Mouse (Mus musculus) heart, embryonic 14.5 days (tissue): ENCODE results near the gene Lamc2. TPM values are rescaled to one million over a fixed set of nuclear protein-coding genes. Genes with fewer than 3 reads are reported as not detected.

ENCODE experiments used
- ATAC-seq: fragments of 200-750 bp; cut with Nextera tagmentation; 2 replicates; pipeline ENCODE4 v1.8.0; 2017; ENCODE audit warnings: low read depth, moderate TSS enrichment; ENCODE audit not compliant: insufficient number of reproducible peaks, insufficient read depth, low FRiP score
- H3K27ac ChIP-seq, 2 experiments: fragments of 200-500 bp in 1 of 2; fragments of 300-500 bp in 1 of 2; sonication (generic) in 1 of 2; replicated peaks in 1 of 2; 2 replicates each; pipeline ENCODE4 v1.5.1; 2012 to 2014; ENCODE audit warnings: low read depth in 2 of 2, low read length in 2 of 2, control low read depth in 1 of 2, mild to moderate bottlenecking in 1 of 2, mixed read lengths in 1 of 2; ENCODE audit not compliant: control insufficient read depth in 1 of 2, insufficient read depth in 1 of 2
- H3K27me3 ChIP-seq: fragments of 300-500 bp; sonication (generic); 2 replicates; pipeline ENCODE4 v1.6.1; 2014; ENCODE audit warnings: mild to moderate bottlenecking, low read length, control low read depth; ENCODE audit not compliant: control insufficient read depth, insufficient read depth
- H3K36me3 ChIP-seq: fragments of 300-500 bp; sonication (generic); 2 replicates; pipeline ENCODE4 v1.6.1; 2014; ENCODE audit warnings: mild to moderate bottlenecking, control low read depth, low read length, mixed read lengths; ENCODE audit not compliant: control insufficient read depth, insufficient read depth
- H3K4me1 ChIP-seq, 2 experiments: fragments of 200-500 bp in 1 of 2; fragments of 300-500 bp in 1 of 2; sonication (generic) in 1 of 2; 2 replicates each; pipeline ENCODE4 v1.6.1; 2012 to 2014; ENCODE audit warnings: low read length in 2 of 2, control low read depth in 1 of 2, mixed read lengths in 1 of 2; ENCODE audit not compliant: control insufficient read depth in 2 of 2, insufficient read depth in 2 of 2
- H3K4me2 ChIP-seq: fragments of 300-500 bp; sonication (generic); 2 replicates; pipeline ENCODE4 v1.6.1; 2014; ENCODE audit warnings: mild to moderate bottlenecking, low read length
- H3K4me3 ChIP-seq, 2 experiments: fragments of 200-500 bp in 1 of 2; fragments of 300-500 bp in 1 of 2; sonication (generic) in 1 of 2; 2 replicates each; pipeline ENCODE4 v1.5.1; 2012 to 2014; ENCODE audit warnings: low read length in 2 of 2, mild to moderate bottlenecking in 2 of 2, control low read depth in 1 of 2, low read depth in 1 of 2, moderate library complexity in 1 of 2; ENCODE audit not compliant: control insufficient read depth in 1 of 2, insufficient read depth in 1 of 2
- H3K9ac ChIP-seq: fragments of 300-500 bp; sonication (generic); 2 replicates; pipeline ENCODE4 v1.6.1; 2014; ENCODE audit warnings: mild to moderate bottlenecking, low read length
- H3K9me3 ChIP-seq: fragments of 300-500 bp; sonication (generic); 2 replicates; pipeline ENCODE4 v1.6.1; 2016; ENCODE audit warnings: low read length, control low read depth; ENCODE audit not compliant: control insufficient read depth
- WGBS: fragments of 180-500 bp; shearing (Covaris S2); extraction: QIAGEN DNeasy Blood & Tissue Kit; methylation state at CpG from one replicate; pipeline ENCODE4 v1.1.7; 2014; 5-methylcytosine and 5-hydroxymethylcytosine counted together
- polyA plus RNA-seq: library from polyadenylated mRNA; unstranded; fragments of >200 nt; fragmentation: Nextera tagmentation; extraction: Ambion mirVana; gene quantifications from 2 replicates; pipeline ENCODE4 v1.2.1, GENCODE M21; 2014

Lamc2 gene
- polyA plus RNA-seq, 1 experiment from 2014 or later, result 10.5 TPM

- Histone ChIP-seq H3K27ac (0 out of 4 replicates have a peak overlapping the region, but pooled peaks of 1 of the 2 experiments have one; percentile 11), H3K9ac (no peak overlapping the region), H3K4me1 (peaks cover 29 to 33% of the 10 kb centered on the region in 2 experiments), H3K4me2 (no peak overlapping the region), H3K27me3 (no peaks in the 10 kb centered on the region), H3K4me3 (no peak overlapping the region), H3K36me3 (no peaks in the 10 kb centered on the region), H3K9me3 (no peaks in the 10 kb centered on the region)
- ATAC-seq, result no peak
- WGBS, result 35% methylated on average over 8 of the region's 8 CpGs
Observed at GRCm38 (mm10) chr1:153155364-153155763, 30.9 kb downstream of the Lamc2 start.

- H3K27ac ChIP-seq, result peak overlapping the region; percentile 12 to 65; a peak in 3 of 4 replicates
Observed at GRCm38 (mm10) chr1:153153619-153154137, 32.6 kb downstream of the Lamc2 start.

GRCm38 (mm10) chr1:153152594-153152993 lies 33.7 kb downstream of the Lamc2 start:
- H3K4me3 ChIP-seq, result no peak overlapping the region
- peak overlapping the region in 1 of 2 experiments; percentile 65; a peak in 2 of 4 replicates for H3K27ac ChIP-seq
- H3K9me3 ChIP-seq, result no peaks in the 10 kb centered on the region
- ATAC-seq, result no peak
- no peak overlapping the region for H3K4me2 ChIP-seq
- H3K36me3 ChIP-seq, result no peaks in the 10 kb centered on the region
- 45% methylated on average over 7 of the region's 7 CpGs for WGBS
- H3K27me3 ChIP-seq, result no peaks in the 10 kb centered on the region
- H3K9ac ChIP-seq, result no peak overlapping the region
- peaks cover 29 to 33% of the 10 kb centered on the region in 2 experiments for H3K4me1 ChIP-seq

More at GRCm38 (mm10) chr1:153153619-153154137, 32.6 kb downstream of the Lamc2 start:
- Histone ChIP-seq H3K9me3 (no peaks in the 10 kb centered on the region), H3K36me3 (no peaks in the 10 kb centered on the region), H3K4me2 (no peak overlapping the region), H3K27me3 (no peaks in the 10 kb centered on the region), H3K4me3 (no peak overlapping the region), H3K9ac (no peak overlapping the region), H3K4me1 (peaks cover 29 to 33% of the 10 kb centered on the region in 2 experiments)
- 58% methylated on average over 10 of the region's 10 CpGs for WGBS
- ATAC-seq, result peak; percentile 32; the same call in 1 of the 2 replicates

GRCm38 (mm10) chr1:153145791-153146190 lies 40.5 kb downstream of the Lamc2 start:
- H3K9me3 ChIP-seq, result no peaks in the 10 kb centered on the region
- H3K27ac ChIP-seq, result no peak overlapping the region
- 65% methylated on average over 5 of the region's 5 CpGs for WGBS
- no peak overlapping the region for H3K9ac ChIP-seq
- H3K4me2 ChIP-seq, result no peak overlapping the region
- peaks cover under 1 to 1% of the 10 kb centered on the region in 2 experiments; a peak in 3 of 4 replicates for H3K4me1 ChIP-seq
- H3K4me3 ChIP-seq, result no peak overlapping the region
- no peaks in the 10 kb centered on the region for H3K36me3 ChIP-seq
- H3K27me3 ChIP-seq, result no peaks in the 10 kb centered on the region
- no peak for ATAC-seq

- ATAC-seq, result no peak
- Histone ChIP-seq H3K4me2 (no peak overlapping the region), H3K27me3 (no peaks in the 10 kb centered on the region), H3K9me3 (no peaks in the 10 kb centered on the region), H3K4me3 (no peak overlapping the region), H3K36me3 (no peaks in the 10 kb centered on the region), H3K27ac (no peak overlapping the region), H3K9ac (no peak overlapping the region), H3K4me1 (peaks cover 13% of the 10 kb centered on the region in 2 experiments; a peak in 3 of 4 replicates)
- WGBS, result 65% methylated on average over 11 of the region's 11 CpGs
Observed at GRCm38 (mm10) chr1:153144021-153144420, 42.2 kb downstream of the Lamc2 start.

GRCm38 (mm10) chr1:153140747-153141228 lies 45.5 kb downstream of the Lamc2 start:
- Histone ChIP-seq H3K9ac (0 out of 2 replicates have a peak overlapping the region, but pooled peaks have one; percentile 5), H3K27me3 (no peaks in the 10 kb centered on the region), H3K9me3 (no peaks in the 10 kb centered on the region), H3K4me2 (no peak overlapping the region), H3K4me3 (no peak overlapping the region), H3K4me1 (peaks cover 20 to 26% of the 10 kb centered on the region in 2 experiments; a peak in 3 of 4 replicates), H3K36me3 (no peaks in the 10 kb centered on the region), H3K27ac (no peak overlapping the region)
- 22% methylated on average over 8 of the region's 8 CpGs for WGBS
- ATAC-seq, result no peak; the same call in 1 of the 2 replicates

GRCm38 (mm10) chr1:153140265-153140664 lies 46.0 kb downstream of the Lamc2 start:
- Histone ChIP-seq H3K4me1 (peaks cover 20 to 26% of the 10 kb centered on the region in 2 experiments; a peak in 3 of 4 replicates), H3K9me3 (no peaks in the 10 kb centered on the region), H3K4me2 (no peak overlapping the region), H3K4me3 (no peak overlapping the region), H3K9ac (no peak overlapping the region), H3K27ac (no peak overlapping the region), H3K27me3 (no peaks in the 10 kb centered on the region), H3K36me3 (no peaks in the 10 kb centered on the region)
- ATAC-seq, result no peak
- 73% methylated on average over 11 of the region's 11 CpGs for WGBS
